In the genomic region with DNA sequence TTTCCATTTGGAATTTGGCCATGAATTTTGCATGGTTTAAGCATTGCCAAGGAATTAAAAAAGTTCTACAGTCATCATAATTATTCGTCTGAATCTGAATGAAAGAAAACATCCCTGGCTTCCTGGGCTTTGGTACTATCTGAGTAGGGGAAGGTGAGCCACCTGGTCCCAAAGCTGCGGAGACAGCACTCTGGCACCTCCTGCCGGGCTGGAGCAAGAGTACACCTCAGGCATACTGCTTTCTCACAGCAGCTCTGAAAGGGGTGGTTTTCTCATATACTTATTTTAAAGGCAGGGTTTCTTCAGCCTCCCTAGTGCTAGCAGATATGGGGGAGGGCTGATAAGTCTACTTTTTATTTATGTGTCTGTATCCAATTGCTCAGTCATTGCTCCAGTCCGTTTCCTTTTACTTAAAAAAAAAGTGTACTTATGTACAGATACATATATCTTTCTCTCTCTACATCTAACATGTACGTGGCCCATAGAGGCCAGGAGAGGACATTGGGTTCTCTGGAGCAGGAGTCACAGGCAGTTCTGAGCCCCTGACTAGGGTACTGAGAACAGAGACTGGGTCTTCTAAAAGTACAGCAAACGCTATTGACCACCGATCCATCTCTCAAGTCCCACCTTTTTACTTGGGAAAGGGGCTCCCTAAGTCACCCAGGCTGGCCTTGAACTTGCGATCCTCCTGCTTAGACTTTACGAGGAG, we compare ENCODE assay signal across 8 mouse cellular contexts. TPM values are rescaled to one million over a fixed set of nuclear protein-coding genes. Genes with fewer than 3 reads are reported as not detected.
A peak's percentile ranks its signal among the peaks of the same experiment; 100 is the strongest.
DNase-seq lines count a peak whose midpoint lies in the region; ATAC-seq and TF ChIP-seq lines count a peak whose summit lies in the region.

No protein-coding gene starts in this region.

- peak; percentile 78; the same call in 1 of the 2 replicates for TF ChIP-seq CTCF in testis, adult 2 months (IDR thresholded peaks at IDR 0.05; ENCODE audit: control insufficient read depth, insufficient read depth, insufficient replicate concordance, low read depth, low read length)

- ATAC-seq in forebrain, embryonic 14.5 days: peak; percentile 78
- peak; percentile 90 for ATAC-seq in neural tube, embryonic 14.5 days (ENCODE audit: low read depth)

- TF ChIP-seq POLR2A in testis, adult 2 months (IDR thresholded peaks at IDR 0.05; ENCODE audit: control insufficient read depth, low read depth, low read length): no peak

- peak; percentile 72 for DNase-seq in ES-E14 (ENCODE audit: low read depth, low spot score)
- peak; percentile 74 for DNase-seq in cerebellum, adult 11 months
- peak; percentile 85 for DNase-seq in forebrain, embryonic 14.5 days (ENCODE audit: low spot score)
- peak; percentile 86 for DNase-seq in heart, postnatal 14 days
- peak; percentile 73 for DNase-seq in layer of hippocampus, adult 11-12 months (ENCODE audit: low spot score)
- peak; percentile 85 to 87 for DNase-seq in lung, adult 18-20 months

- peak overlapping the region; percentile 75 for H3K27ac ChIP-seq in ES-E14 (ENCODE audit: insufficient read depth, low read depth, low read length, poor library complexity, severe bottlenecking)
- peak overlapping the region; percentile 74 for H3K27ac ChIP-seq in forebrain, embryonic 14.5 days (ENCODE audit: low read depth, low read length)
- peak overlapping the region; percentile 70 for H3K27ac ChIP-seq in neural tube, embryonic 14.5 days (ENCODE audit: low read depth, low read length)
- H3K27ac ChIP-seq in testis, adult 2 months (ENCODE audit: control insufficient read depth, insufficient read depth, low read depth, low read length): peak overlapping the region; percentile 90

- H3K27me3 ChIP-seq in forebrain, embryonic 14.5 days (replicated peaks; ENCODE audit: control insufficient read depth, insufficient read depth, low read length): no peaks in the 10 kb centered on the region
- no peaks in the 10 kb centered on the region for H3K27me3 ChIP-seq in neural tube, embryonic 14.5 days (ENCODE audit: control insufficient read depth, insufficient read depth, low read length)
- no peaks in the 10 kb centered on the region for H3K27me3 ChIP-seq in testis, adult 2 months (ENCODE audit: control insufficient read depth, insufficient read depth, low read length)

- H3K36me3 ChIP-seq in ES-E14 (ENCODE audit: control insufficient read depth, insufficient read depth, low read length, poor library complexity, severe bottlenecking): peaks cover 31% of the 10 kb centered on the region
- peaks cover 15% of the 10 kb centered on the region for H3K36me3 ChIP-seq in forebrain, embryonic 14.5 days (ENCODE audit: control insufficient read depth, insufficient read depth, low read length)
- no peaks in the 10 kb centered on the region for H3K36me3 ChIP-seq in neural tube, embryonic 14.5 days (ENCODE audit: control insufficient read depth, insufficient read depth, low read length)
- no peaks in the 10 kb centered on the region for H3K36me3 ChIP-seq in testis, adult 2 months (ENCODE audit: control insufficient read depth, insufficient read depth, low read length)

- WGBS in forebrain, embryonic 14.5 days: under 1% methylated on average over 9 of the region's 9 CpGs
- under 1% methylated on average over 9 of the region's 9 CpGs for WGBS in neural tube, embryonic 14.5 days

- intact Hi-C loops in heart, postnatal 14 days (cut with DNase I): loop anchor here (1.0 kb wide), 2 partner anchors 14 to 37 kb away; no protein-coding TSS in a partner anchor

- H3K9ac ChIP-seq in ES-E14 (ENCODE audit: insufficient read depth, low read depth, low read length, poor library complexity, severe bottlenecking): peak overlapping the region; percentile 99
- H3K9ac ChIP-seq in forebrain, embryonic 14.5 days (ENCODE audit: low read length): peak overlapping the region; percentile 79
- peak overlapping the region; percentile 46 for H3K9ac ChIP-seq in neural tube, embryonic 14.5 days (replicated peaks; ENCODE audit: low read depth, low read length)

- H3K9me3 ChIP-seq in ES-E14 (ENCODE audit: control insufficient read depth, insufficient read depth, low read depth, low read length): no peaks in the 10 kb centered on the region
- H3K9me3 ChIP-seq in forebrain, embryonic 14.5 days (replicated peaks; ENCODE audit: control insufficient read depth, low read length): no peaks in the 10 kb centered on the region
- no peaks in the 10 kb centered on the region for H3K9me3 ChIP-seq in neural tube, embryonic 14.5 days (ENCODE audit: control insufficient read depth, low read length)

- H3K4me2 ChIP-seq in forebrain, embryonic 14.5 days (ENCODE audit: low read length): peak overlapping the region; percentile 80
- H3K4me2 ChIP-seq in neural tube, embryonic 14.5 days (ENCODE audit: low read depth, low read length): peak overlapping the region; percentile 69

- H3K4me3 ChIP-seq in ES-E14 (ENCODE audit: insufficient read depth in 1 of 2, low read depth in 1 of 2, low read length in 2 of 2, poor library complexity in 1 of 2, severe bottlenecking in 1 of 2): peak overlapping the region; percentile 87 to 95
- H3K4me3 ChIP-seq in forebrain, embryonic 14.5 days (ENCODE audit: low read depth, low read length): peak overlapping the region; percentile 65
- H3K4me3 ChIP-seq in neural tube, embryonic 14.5 days (ENCODE audit: low read depth, low read length): peak overlapping the region; percentile 62
- H3K4me3 ChIP-seq in testis, adult 2 months (ENCODE audit: control insufficient read depth, low read depth, low read length): peak overlapping the region; percentile 95

- peaks cover 0 to 2% of the 10 kb centered on the region in 2 experiments; a peak in 1 of 4 replicates for H3K4me1 ChIP-seq in ES-E14 (ENCODE audit: control insufficient read depth in 2 of 2, insufficient read depth in 2 of 2, low read length in 2 of 2, poor library complexity in 1 of 2)
- peaks cover 7% of the 10 kb centered on the region; the same call in 1 of the 2 replicates for H3K4me1 ChIP-seq in forebrain, embryonic 14.5 days (ENCODE audit: control insufficient read depth, insufficient read depth, low read length)
- H3K4me1 ChIP-seq in neural tube, embryonic 14.5 days (ENCODE audit: control insufficient read depth, insufficient read depth, low read length): peaks cover 7% of the 10 kb centered on the region; the same call in 1 of the 2 replicates
- peaks cover 7% of the 10 kb centered on the region for H3K4me1 ChIP-seq in testis, adult 2 months (ENCODE audit: control insufficient read depth, insufficient read depth, low read length)

- in situ Hi-C loops in ES-E14 (cut with MboI; ENCODE audit: low sequenced_read_pairs in 2 of 2, unreplicated experiment in 2 of 2): no loop called here

TF ChIP-seq in ES-E14, 5 proteins besides CTCF, POLR2A, EP300 and RAD21:
- TF ChIP-seq MAFK (IDR thresholded peaks at IDR 0.05; ENCODE audit: insufficient read depth, low read depth, low read length) (peak; percentile 53; the same call in 1 of the 2 replicates), ZNF384 (IDR thresholded peaks at IDR 0.05; ENCODE audit: low read depth, low read length) (no peak), ZC3H11A (IDR thresholded peaks at IDR 0.05; ENCODE audit: borderline replicate concordance, low read depth, low read length) (peak; percentile 82; the same call in 1 of the 2 replicates), HCFC1 (IDR thresholded peaks at IDR 0.05; ENCODE audit: borderline replicate concordance, insufficient read depth, low read length) (peak; percentile 67; the same call in 1 of the 2 replicates)

RNA-seq across cellular contexts. Expression of a gene that starts 0.7 kb away (rescaled TPM):
- total RNA-seq in ES-E14 (2012; rRNA removed): 315 TPM in 2 replicates
- polyA plus RNA-seq in forebrain, embryonic 14.5 days (2014; fragmentation: Nextera tagmentation; extraction: Ambion mirVana): 71.8 and 83.0 TPM in 2 replicates
- 10 to 100 TPM in 1 of 2 experiments, 1 to 10 TPM in 1; 5.8 to 11.7 TPM for total RNA-seq in heart, postnatal 14 days (2021)
- 21.5 and 24.6 TPM in 2 replicates for polyA plus RNA-seq in neural tube, embryonic 14.5 days (2014; fragmentation: Nextera tagmentation; extraction: Ambion mirVana)
- polyA plus RNA-seq in testis, adult 2 months (2012; rRNA removed): 16.3 and 18.6 TPM in 2 replicates

RNA-seq across cellular contexts. Expression of a gene that starts 15.3 kb away (rescaled TPM):
- total RNA-seq in ES-E14 (2012; rRNA removed): 111 and 124 TPM in 2 replicates
- 3.9 and 4.1 TPM in 2 replicates for polyA plus RNA-seq in forebrain, embryonic 14.5 days (2014; fragmentation: Nextera tagmentation; extraction: Ambion mirVana)
- total RNA-seq in heart, postnatal 14 days (2021): 10 to 100 TPM; 13.6 to 15.0 TPM
- polyA plus RNA-seq in neural tube, embryonic 14.5 days (2014; fragmentation: Nextera tagmentation; extraction: Ambion mirVana): 3.1 and 8.9 TPM in 2 replicates
- 8.6 and 10.9 TPM in 2 replicates for polyA plus RNA-seq in testis, adult 2 months (2012; rRNA removed)

Comparison
In these comparisons a context has a peak if more than half of its experiments do, and no peak if none do; other contexts are left out.
1. Peak in every context shown above with its lines: DNase-seq, ATAC-seq, H3K4me3 ChIP-seq and H3K27ac ChIP-seq.
2. H3K9ac ChIP-seq: peak in every context shown above with its lines; median percentile 99 in ES-E14; 79 in forebrain, embryonic 14.5 days; 46 in neural tube, embryonic 14.5 days.